Mouse (Mus musculus): ENCODE results near the gene Gm10964. TPM values are rescaled to one million over a fixed set of nuclear protein-coding genes. Genes with fewer than 3 reads are reported as not detected.

The Gm10964 gene
- polyA plus RNA-seq (2015; fragmentation: Nextera tagmentation; extraction: Ambion mirVana), result not detected in 2 replicates

DNA sequence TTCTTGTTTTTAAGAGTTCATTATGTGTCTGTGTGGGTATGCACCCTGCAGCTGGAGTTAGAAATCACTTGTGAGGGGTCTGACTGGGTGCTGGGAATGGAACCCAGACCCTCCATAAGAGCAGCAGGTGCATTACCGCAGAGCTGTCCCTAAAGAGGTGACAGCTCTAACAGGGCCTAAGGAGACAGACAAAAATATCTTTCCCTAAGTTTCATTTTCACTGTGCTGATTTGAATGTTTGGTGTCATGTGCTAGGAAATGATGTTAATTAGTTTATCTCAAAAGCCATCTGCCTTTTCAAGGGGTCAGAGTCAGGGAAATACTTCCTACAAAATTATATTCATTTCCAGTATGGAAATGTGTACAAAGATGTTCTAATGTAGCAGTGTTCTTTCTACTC is at the start of gene Gm10964:
Gene Gm10964, plus strand, starts transcription at position 38 of the 400 bp plus-strand sequence.

DNA sequence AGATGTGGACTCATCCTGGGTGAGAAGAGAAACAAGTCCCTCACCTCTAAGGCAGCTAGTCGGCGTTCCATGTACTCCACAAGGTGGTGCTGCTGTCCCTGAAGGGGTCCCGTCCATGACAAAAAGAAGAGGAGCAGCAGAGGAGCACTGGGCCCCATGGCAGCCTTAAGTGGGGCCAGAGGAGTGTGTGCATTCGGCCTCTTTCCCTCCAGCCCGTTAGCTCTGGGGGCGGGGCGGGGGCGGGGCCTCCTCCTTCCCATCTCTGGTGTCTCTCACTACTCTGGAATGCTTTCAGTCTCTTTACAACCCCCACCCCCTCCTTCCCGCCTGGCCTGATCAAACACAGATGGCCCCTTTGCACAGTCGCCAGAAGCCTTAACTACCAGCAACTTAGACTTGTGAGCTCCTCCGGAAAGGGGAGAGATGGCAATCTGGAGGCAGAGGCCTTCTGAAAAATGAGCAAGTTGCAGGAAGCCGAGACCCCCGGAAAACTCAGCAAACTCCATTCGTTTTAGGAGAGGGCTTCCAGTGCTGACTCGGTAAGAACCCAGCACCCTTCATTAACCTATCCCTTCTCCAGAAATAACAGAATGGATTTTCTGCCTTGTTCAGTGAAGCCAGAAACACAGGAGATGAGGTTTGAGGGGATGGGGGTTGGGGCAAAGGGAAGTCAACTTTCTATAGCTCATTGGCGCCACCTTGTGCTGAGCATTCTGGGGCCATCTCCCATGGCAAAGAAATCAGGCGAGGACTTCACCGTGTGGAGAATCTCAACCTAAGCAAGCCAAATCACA is 1.2 kb upstream of the Gm10964 start, which contains the start of gene Olfml3:
Gene Olfml3, minus strand, starts transcription at position 224 of the 794 bp plus-strand sequence.

DNA sequence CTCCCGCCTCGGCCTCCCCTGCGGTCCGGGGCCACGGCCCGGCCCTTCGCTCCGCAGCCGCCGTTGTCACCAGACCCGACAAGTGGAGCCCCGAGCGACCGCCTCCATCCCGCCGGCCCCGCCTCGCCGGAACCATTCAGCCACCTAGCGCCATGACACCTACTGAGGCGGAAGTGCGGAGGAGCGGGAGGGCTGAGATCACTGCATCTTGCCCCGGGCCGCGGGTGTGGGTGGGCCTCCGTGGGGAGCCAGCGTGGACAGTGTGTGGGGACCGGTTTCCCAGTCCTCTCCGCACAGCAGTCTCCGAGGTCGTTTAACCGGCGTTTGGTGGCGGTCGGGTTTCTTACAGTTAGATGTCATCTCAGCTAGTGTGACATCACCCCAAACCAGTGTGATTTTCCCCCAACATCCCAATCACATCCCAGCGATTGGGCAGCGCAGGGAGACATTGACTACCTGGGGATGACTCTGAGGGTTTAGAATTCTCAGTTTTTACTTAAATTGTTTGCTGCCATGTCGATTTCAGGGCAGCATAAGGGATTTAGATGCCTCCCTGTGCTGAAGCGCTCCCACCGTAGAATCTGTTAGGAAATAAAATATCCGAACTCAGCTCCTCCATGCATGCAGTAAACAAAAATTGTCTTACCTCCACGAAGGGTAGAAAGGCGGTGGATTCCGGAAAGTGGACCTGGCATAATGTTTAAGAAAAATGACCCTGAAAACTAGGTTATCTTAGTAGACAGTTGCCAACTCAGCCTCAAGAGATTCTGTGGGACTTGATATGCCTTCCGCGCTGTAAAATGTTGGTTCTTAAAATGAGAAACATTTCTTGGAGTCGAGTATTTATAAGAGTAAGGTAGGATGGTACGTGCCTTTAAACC is 52.3 kb downstream of the Gm10964 start, which contains the start of gene Hipk1:
Gene Hipk1, minus strand, starts transcription at position 334 of the 881 bp plus-strand sequence.

Other genes with a start within 250 kb of the Gm10964 start
- not detected in 2 replicates for gene Syt6, start 164.1 kb upstream of the Gm10964 start, polyA plus RNA-seq (2015; fragmentation: Nextera tagmentation; extraction: Ambion mirVana)
- gene Atg4a-ps, start 93.3 kb upstream of the Gm10964 start, polyA plus RNA-seq (2015; fragmentation: Nextera tagmentation; extraction: Ambion mirVana), result 0.25 and 0.35 TPM in 2 replicates
- 31.1 and 31.7 TPM in 2 replicates for gene Olfml3, start 1.4 kb upstream of the Gm10964 start, polyA plus RNA-seq (2015; fragmentation: Nextera tagmentation; extraction: Ambion mirVana)
- 6.4 and 6.9 TPM in 2 replicates for gene Hipk1, start 52.2 kb downstream of the Gm10964 start, polyA plus RNA-seq (2015; fragmentation: Nextera tagmentation; extraction: Ambion mirVana)
- 12.6 and 15.9 TPM in 2 replicates for gene Dclre1b, start 70.1 kb downstream of the Gm10964 start, polyA plus RNA-seq (2015; fragmentation: Nextera tagmentation; extraction: Ambion mirVana)
- 13.3 and 14.0 TPM in 2 replicates for gene Ap4b1, start 70.2 kb downstream of the Gm10964 start, polyA plus RNA-seq (2015; fragmentation: Nextera tagmentation; extraction: Ambion mirVana)
- 0.07 and 0.15 TPM in 2 replicates for gene Gm43064, start 70.2 kb downstream of the Gm10964 start, polyA plus RNA-seq (2015; fragmentation: Nextera tagmentation; extraction: Ambion mirVana)
- gene Bcl2l15, start 93.2 kb downstream of the Gm10964 start, polyA plus RNA-seq (2015; fragmentation: Nextera tagmentation; extraction: Ambion mirVana), result not detected in 2 replicates
- 0.49 and 0.53 TPM in 2 replicates for gene Ptpn22, start 120.4 kb downstream of the Gm10964 start, polyA plus RNA-seq (2015; fragmentation: Nextera tagmentation; extraction: Ambion mirVana)
- gene Rsbn1, start 174.8 kb downstream of the Gm10964 start, polyA plus RNA-seq (2015; fragmentation: Nextera tagmentation; extraction: Ambion mirVana), result 4.8 and 5.3 TPM in 2 replicates
- gene Phtf1, start 228.7 kb downstream of the Gm10964 start, polyA plus RNA-seq (2015; fragmentation: Nextera tagmentation; extraction: Ambion mirVana), result 10.3 and 12.5 TPM in 2 replicates

Data from urinary bladder, postnatal 0 days (tissue).